Mouse (Mus musculus): Measurements from ENCODE around the gene Fam216a.
"Not testable (repeated sequence)": the region's sequence is repeated elsewhere in the genome, so short reads cannot be mapped to it uniquely, and the experiment has no call there.

Fam216a gene

DNA sequence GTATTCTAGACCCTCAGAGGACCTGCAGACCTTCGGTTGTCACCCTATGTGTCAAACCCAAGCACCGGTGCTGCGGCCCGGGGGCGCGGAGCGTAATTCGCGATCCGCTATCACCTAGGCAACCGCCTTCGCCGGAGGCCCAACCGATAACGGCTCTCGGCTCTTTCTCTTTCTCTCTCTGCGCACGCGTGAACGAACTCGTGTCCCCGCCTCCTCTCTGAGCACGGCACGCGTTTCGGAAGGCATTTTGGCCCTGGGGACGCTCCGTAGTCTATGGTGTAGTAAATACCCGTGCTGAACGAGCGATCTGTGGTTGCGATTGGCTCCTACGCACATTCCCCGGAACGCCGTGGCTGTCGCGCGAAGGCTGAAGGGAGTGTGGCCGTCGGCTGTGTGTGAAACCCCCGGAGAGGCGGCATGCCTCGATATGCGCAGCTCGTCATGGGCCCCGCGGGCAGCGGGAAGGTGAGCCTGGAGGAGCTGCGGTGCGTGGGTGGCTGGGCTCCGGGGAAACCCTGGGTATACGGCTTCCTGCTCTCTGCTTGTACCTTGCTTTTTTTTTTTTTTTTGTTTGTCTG lies at the start of gene Fam216a:
Gene Fam216a, minus strand, starts transcription at position 173 of the 578 bp plus-strand sequence.
- DNase-seq (ENCODE audit: low spot score): peak; percentile 99

DNA sequence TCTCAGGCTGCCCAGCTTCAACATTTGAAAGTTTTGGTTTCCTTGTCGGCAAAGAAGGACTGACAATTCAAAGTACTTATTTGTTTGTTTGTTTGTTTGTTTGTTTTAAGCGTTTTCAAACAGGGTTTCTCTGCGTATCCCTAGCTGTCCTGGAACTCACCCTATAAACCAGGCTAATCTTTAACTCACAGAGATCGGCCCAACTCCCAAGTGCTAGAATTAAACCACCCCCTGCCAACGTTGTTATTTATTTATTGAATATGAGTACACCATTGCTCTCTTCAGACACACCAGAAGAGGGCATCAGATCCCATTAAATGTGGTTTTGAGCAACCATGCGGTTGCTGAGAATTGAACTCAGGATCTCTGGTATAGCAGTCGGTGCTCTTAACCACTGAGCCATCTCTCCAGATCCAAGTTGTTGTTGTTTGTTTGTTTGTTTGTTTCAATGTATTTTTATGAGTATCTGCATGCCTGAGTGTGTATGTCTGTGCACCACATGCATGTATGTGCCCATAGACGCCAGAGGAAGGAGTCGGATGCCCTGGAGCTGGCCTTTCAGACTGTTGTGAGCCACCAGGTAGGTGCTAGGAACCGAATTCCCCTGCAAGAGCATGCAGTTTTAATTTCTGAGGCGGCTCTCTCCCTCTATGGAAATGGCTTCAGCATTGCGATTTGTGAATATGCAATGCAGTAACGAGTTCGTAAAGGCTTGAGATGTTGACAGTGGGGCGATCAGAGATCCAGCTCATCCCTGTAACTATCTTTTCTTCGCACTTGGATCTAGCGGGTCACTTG lies 49.3 kb upstream of the Fam216a start, which contains the start of gene Anapc7:
Gene Anapc7, plus strand, starts transcription at position 423 of the 798 bp plus-strand sequence.
- DNase-seq (ENCODE audit: low spot score): no peak

DNA sequence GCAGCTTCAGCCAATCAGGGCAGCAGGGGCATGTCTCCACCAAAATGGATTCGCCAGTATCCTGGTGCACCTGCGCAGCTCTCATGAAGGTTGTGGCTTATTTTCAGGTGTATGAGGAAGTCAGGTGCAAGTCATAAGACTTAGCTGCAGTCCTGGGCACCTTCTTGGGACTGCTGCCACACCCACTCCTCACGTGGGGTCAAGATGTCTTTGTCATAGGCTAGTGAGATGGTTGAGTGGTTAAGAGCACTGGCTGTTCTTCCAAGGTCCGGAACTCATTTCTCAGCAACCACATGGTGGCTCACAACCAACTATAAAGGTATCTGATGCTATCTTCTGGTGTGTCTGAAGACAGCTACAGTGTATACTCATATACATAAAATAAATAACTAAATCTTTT lies 48.5 kb upstream of the Fam216a start:
- not testable (repeated sequence) for DNase-seq (ENCODE audit: low spot score)

DNA sequence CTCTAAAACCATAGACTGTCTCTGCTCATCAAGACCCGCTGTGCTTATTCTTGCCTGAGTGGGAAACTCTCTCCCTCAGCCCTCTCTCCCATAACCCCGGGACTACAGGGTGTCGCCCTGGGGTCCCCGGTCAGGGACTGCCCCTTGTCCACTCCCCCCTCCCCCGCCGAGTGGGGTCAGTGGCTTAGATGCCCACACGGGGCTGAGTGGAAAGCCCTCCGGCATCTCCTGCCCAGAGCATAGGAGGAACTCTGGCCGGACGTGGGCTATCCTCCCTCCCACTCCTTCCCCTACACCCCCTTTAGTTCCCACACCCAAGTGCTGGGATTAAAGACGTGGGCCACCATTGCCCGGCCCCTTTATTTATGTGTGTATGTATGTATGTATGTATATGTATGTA lies 43.3 kb upstream of the Fam216a start:
- no peak for DNase-seq (ENCODE audit: low spot score)

- no peak for DNase-seq (ENCODE audit: low spot score)
Observed at GRCm38 (mm10) chr5:122414351-122414750, 42.2 kb upstream of the Fam216a start.

GRCm38 (mm10) chr5:122412826-122413225 lies 40.7 kb upstream of the Fam216a start:
- peak; percentile 37 for DNase-seq (ENCODE audit: low spot score)

- DNase-seq (ENCODE audit: low spot score): no peak
Observed at GRCm38 (mm10) chr5:122411892-122412291, 39.7 kb upstream of the Fam216a start.

GRCm38 (mm10) chr5:122409692-122410645 lies 37.8 kb upstream of the Fam216a start:
- no peak for DNase-seq (ENCODE audit: low spot score)

- DNase-seq (ENCODE audit: low spot score): no peak
Observed at GRCm38 (mm10) chr5:122405537-122405936, 33.4 kb upstream of the Fam216a start.

DNA sequence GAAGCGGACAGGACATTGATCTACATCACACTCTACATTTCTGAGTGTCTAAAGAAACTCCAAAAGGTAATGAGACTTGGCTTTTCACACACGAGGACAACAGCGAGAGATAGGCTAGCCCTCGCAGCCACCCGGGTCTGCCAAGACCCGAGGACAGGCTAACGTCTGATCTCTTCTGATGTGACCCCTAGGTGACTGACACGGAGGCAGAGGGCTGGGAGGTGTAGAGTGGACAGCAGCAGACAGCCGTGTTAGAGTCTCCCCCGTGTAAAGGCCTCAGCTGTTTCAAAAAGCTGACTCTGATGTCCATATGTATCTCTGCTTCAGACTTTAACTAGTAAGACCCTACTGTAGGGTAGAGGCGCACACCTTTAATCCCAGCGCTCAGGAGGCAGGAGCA lies 31.2 kb upstream of the Fam216a start:
- no peak for DNase-seq (ENCODE audit: low spot score)

DNA sequence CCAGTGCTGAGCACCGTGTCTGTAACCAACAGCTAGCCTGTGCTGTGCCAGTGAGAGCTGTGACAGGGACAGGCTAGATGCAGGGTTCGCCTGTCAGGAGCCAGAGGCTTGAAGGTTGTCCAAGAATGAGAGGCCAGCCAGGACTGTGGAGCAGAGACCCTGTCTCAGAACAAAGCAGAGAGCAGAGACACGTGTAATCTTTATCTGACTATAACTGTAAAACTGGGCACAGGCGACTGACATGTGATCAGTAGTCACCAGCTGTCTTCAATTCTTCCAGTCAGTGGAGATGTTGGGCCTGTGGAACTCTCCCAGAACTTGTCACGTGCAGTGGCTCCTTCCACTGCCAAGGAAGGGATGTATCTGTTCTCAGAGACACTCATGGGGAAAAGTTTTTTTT lies 30.6 kb upstream of the Fam216a start:
- DNase-seq (ENCODE audit: low spot score): peak; percentile 61

DNA sequence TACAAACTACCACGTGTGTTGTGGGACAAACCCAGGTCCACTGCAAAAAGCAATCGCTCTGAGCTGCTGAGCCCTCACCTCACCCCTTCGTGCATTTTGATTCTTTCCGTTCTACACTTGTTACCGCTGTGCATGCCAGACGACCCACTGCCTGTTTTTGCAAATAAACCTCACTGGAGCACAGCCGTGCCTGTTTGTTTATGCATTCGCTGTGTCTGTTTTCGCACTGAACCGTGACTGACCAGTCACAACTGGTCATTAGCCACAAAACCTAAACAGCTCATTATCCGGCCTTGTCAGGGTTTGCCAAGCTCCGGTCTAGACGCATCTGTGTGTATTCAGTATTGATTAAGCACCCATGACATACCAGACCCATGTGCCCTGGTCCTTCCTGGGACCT lies 30.0 kb upstream of the Fam216a start:
- DNase-seq (ENCODE audit: low spot score): no peak

GRCm38 (mm10) chr5:122401303-122401640 lies 29.1 kb upstream of the Fam216a start:
- peak; percentile 74 for DNase-seq (ENCODE audit: low spot score)

DNA sequence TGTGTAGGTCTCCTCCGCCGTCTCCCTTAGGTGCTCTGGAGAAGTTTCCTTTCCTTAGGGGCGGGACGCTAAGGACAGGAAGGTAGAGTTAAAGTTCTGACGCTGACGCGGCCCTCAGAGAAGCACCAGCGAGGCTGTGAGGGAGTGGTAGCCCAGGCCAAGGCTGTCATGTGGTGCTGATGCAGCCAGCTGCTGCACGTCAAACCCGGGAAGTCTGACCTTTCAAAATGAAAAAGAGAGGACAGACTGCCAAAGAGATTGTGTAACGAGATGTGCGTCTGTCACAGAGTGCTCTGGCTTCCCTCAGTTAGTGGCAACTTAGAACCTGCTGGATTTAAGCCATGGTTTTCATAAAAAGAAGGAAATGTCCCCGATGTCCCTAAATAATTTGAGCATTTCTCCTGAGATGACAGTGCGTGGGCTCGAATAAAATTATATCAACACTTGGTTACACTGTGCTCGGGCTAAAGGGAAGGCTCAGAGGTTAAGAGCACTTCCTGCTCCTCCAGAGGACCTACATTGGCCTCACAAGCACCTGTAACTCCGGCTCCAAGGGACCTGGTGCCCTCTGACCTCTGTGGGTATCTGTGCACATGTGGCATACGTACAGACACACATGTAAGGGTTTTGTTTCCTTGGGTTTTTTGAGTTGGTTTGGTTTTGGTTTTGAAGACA lies 28.6 kb upstream of the Fam216a start:
- DNase-seq (ENCODE audit: low spot score): peak; percentile 62

DNA sequence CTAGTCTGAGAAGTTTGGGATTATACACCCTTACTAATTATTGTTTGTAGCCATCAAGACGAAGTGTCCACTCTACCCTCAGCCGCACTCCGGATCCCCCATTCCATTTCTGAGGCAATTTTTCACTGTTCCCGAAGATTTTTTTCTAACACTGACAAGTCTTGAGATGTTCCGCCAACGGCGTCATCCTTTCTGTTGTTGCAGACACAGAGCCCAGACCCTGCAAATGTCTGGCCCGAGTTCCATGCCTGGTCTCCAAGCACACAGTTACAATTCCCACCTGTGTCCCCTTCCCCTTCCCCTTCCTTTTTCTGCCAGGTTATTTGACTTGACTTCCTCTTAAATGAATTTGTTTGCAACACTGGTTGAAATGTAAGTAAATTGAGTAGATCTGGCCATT lies 27.7 kb upstream of the Fam216a start:
- no peak for DNase-seq (ENCODE audit: low spot score)

DNA sequence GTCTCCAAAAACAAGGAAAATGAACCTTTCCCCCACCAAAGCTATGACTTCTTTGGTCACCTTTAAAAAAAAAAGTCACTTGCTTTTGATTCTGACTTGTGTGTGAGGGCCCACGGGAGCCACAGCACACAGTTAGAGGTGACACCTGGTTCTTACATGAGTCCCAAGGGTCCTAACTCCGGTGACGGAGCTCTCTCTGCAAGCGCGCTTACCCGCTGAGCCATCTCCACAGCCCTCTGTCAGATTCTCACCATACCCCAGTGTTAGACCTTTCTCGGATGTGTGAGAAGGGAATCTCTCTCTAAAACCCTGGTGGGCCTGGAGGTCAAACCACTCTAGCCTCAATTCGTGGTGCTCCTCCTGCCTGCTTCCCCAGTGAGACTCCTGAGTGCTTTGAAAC lies 25.3 kb upstream of the Fam216a start:
- DNase-seq (ENCODE audit: low spot score): no peak

DNA sequence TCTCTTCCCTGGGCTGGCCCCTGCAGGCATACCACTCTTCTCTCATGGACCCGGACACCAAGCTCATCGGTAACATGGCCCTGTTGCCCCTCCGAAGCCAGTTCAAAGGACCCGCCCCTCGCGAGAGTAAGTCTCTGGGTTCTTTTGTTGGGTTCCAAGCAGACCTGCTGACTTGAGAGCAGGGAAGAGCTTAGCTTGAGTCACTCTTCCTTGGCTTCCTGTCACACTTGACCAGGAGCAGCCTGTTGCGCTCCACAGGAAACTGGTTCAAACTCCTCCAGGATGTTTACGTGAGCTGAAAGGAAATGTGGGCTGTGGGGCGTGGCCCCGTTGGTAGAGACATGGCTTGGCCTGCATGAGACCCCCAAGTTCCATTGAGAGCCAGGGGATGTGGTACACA lies 24.6 kb upstream of the Fam216a start:
- DNase-seq (ENCODE audit: low spot score): no peak

GRCm38 (mm10) chr5:122393887-122394286 lies 21.7 kb upstream of the Fam216a start:
- peak; percentile 76 for DNase-seq (ENCODE audit: low spot score)

DNA sequence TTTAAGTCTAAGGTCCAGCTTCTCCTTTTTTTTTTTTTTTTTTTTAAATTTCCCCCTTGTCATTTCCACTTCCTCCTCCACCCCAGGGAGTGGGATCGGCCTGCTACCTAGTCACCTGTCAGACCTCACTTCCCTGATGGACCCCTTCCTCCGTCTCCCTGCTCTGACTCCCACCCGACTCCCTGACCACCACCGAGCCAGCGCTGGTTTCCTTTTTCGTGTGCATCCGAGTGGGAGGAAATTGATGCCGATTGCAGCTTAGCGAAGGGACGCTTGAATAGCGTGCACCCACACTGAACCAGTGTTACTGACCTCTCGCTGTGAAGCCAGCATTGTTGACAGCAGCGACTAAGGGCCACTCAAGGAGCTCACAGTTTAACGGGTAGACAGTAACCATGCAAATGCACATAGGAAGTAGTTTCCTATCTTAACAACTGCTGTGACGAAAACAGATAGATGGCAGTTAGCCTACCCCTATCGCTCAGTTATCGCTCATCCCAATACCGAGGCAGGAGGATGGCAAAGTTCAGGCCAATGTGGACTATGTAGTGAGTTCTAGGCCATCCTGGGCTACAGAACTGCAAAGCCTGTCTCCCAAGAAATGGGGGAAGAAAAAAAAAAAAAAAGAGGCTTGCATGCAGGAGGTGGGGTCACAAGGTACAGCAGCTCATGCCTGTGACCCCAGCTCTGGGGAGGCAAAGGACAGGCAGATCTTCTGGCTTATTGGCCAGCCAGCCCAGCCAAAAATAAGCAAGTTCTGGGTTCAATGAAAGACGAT lies 20.3 kb upstream of the Fam216a start:
- DNase-seq (ENCODE audit: low spot score): no peak

- peak; percentile 92 for DNase-seq (ENCODE audit: low spot score)
Observed at GRCm38 (mm10) chr5:122391786-122392180, 19.6 kb upstream of the Fam216a start, which contains the start of gene Arpc3. Arpc3 (plus strand) TSS chr5:122391878.

- DNase-seq (ENCODE audit: low spot score): no peak
Observed at GRCm38 (mm10) chr5:122391178-122391785, 19.1 kb upstream of the Fam216a start.

All from urinary bladder, postnatal 14 days (tissue).